Mouse (Mus musculus) left cerebral cortex, adult 2 months (tissue): ENCODE data around the gene Ank3. TPM values are rescaled to one million over a fixed set of nuclear protein-coding genes. Genes with fewer than 3 reads are reported as not detected.

Experiments
- DNase-seq, 2 experiments: peaks; one replicate each; pipeline ENCODE4 v3.0.0; 2021 to 2022; ENCODE audit warnings: low spot score in 2 of 2, mixed read lengths in 1 of 2; ENCODE audit errors: extremely low spot score in 1 of 2
- H3K27ac ChIP-seq: fragments of 200-600 bp; 2 replicates; pipeline ENCODE4 v1.8.1; 2022
- H3K4me3 ChIP-seq: fragments of 200-600 bp; 2 replicates; pipeline ENCODE4 v1.8.1; 2022
- CTCF ChIP-seq: fragments of 200-600 bp; IDR thresholded peaks from 2 replicates; pipeline ENCODE4 v1.8.1; 2022; ENCODE audit warnings: antibody characterized with exemption, mild to moderate bottlenecking, moderate library complexity
- intact Hi-C: fragments of 180-260 bp; cut with DNase I; formaldehyde crosslinking; loops from one replicate; pipeline ENCODE4 v1.15.1; 2025
- total RNA-seq, 2 experiments: library from RNA; stranded (reverse); gene quantifications; 2 replicates each; pipeline ENCODE4 v1.2.3; 2021

Ank3 gene
- total RNA-seq, 2 experiments from 2014 or later, result 520 to 555 TPM

DNA sequence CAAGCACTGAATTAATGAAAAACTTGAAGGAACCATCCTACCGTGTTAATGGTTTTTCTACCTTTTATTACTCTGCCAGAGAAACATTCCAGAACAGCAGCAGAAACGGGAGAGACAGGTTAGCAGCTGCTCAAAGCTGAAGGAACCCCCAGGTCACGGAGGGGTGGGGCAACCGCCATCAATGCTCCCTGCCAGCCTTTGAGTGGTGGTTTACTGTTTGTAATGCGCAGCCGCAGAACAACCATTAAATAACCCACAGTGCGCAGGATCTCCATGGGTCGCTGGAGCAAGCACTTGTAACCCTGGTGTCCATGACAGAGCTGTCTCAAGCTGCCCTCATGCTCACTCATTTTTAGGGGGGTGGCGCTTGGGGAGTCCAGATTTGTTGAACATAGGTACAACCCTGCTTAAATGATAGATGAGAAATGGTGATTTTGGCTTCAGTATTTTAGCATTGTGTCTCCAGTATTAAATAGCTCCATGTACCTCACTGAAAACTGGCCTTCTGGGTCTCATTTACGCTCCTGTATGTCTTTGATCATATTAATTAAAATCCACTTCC lies 133.7 kb downstream of the Ank3 start:
- intact Hi-C loops, result loop anchor here (5.0 kb wide), 1 partner anchor 100 kb away; no protein-coding TSS in a partner anchor
- Histone ChIP-seq H3K27ac (no peak overlapping the region), H3K4me3 (no peak overlapping the region)
- DNase-seq, result no peak
- TF ChIP-seq CTCF, result no peak

DNA sequence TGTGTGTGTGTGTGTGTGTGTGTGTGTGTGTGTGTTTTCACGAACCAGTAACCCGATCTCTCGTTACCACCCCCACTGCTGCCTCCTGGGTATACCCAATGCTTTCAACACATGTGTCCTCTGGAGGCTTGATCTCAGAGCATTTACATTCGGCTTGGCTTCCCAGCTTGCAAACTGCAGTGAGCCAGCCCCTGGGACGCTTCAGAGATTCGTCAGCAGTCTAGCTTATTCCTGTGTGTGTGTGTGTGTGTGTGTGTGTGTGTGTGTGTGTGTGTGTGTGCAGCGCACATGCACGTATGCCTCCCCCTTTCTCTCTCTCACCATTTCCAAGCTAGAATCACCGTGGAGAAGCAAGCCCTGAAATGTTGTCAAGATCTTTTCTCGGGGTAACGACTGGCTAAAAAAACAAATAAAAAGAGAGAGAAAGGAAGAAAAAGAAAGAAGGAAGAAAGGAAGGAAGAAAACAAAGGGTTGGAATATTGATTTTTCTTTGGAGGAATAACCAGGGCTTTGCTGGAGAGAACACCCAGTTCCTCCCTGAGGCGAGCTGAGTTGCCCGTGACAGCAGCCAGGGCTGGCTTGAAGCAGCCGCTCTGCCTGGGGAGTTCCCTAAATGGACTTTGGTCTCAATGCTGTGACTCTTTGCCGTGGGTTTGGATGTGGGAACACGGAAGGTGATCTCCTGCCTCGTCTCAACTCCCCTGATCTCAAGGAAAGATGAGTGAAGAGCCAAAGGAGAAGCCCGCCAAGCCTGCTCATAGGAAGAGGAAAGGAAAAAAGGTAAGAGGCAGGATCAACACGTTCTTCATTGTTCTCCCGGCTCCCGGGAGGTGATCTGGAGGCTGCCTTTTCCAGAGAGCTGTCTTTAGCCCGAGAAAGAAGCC lies 135.2 kb downstream of the Ank3 start:
- Histone ChIP-seq H3K27ac (peak overlapping the region; percentile 87), H3K4me3 (peak overlapping the region; percentile 49)
- DNase-seq, result peak; percentile 56 to 66
- no peak for TF ChIP-seq CTCF
- intact Hi-C loops, result loop anchor here (2.0 to 5.0 kb wide), 4 partner anchors 37 to 121 kb away; no protein-coding TSS in a partner anchor

DNA sequence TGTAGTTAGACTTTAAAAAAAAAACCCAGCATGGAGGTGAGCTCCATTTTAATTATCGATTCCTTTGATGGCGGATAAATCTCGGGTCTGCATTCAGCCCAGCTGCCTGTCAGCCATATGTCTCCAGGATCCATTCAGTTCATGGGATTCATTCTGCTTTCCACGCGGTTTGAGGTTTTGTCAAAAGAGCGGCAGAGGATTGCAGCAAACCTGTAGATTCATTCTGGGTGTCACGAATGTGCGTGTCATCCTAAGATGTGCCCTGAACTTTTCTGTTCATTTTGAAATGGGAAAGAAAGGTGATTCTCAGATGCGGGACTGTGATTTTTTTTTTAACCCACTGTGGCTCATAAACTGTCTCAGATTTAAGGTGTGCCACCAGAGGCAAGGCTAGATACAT lies 136.1 kb downstream of the Ank3 start:
- no peak for DNase-seq
- peak overlapping the region; percentile 87 for H3K27ac ChIP-seq
- no peak for TF ChIP-seq CTCF
- intact Hi-C loops, result loop anchor here (2.0 to 5.0 kb wide), 4 partner anchors 36 to 120 kb away; no protein-coding TSS in a partner anchor
- H3K4me3 ChIP-seq, result peak overlapping the region; percentile 49

DNA sequence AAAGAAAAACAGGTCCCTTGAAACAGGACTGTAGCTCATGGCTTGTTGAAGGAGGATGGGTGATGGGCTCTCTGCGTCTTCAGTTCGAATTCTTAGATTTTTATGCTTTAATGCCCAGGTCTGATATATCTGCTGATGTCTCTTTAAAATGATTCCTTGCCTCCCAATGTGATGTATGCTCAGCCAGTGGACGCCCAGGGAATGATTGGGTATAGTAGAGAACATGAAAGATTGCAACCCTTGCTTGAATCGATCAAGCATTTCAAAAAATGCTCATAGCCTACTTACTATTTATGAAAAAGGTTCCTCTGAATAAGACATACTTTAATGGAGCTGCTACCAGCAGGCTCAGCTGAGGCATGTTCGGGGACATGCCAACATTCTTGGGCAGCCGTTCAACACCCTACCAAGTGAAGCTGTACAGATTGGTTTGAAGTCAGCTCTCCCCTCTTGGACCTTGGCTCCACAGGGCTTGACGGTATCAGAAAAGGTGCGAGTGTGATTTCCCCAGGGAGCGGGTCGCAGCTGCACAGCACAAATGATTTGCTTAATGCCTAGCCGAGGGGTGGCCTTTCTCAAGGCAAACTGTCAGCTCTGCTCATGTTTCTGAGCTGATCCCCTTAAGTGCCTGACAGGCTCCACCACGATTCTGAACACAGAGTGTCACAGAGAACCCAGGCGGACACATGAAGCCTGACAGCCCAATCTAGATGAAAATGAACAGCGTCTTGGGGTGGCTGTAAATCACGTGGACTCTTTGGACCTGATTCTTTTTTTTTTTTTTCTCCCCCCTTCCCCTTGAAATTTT lies 136.8 kb downstream of the Ank3 start:
- DNase-seq, result peak; percentile 29 to 32
- no peak; the same call in 1 of the 2 replicates for TF ChIP-seq CTCF
- intact Hi-C loops, result loop anchor here (2.0 kb wide), 3 partner anchors 35 to 119 kb away; no protein-coding TSS in a partner anchor
- peak overlapping the region; percentile 87 for H3K27ac ChIP-seq
- peak overlapping the region; percentile 49 for H3K4me3 ChIP-seq

DNA sequence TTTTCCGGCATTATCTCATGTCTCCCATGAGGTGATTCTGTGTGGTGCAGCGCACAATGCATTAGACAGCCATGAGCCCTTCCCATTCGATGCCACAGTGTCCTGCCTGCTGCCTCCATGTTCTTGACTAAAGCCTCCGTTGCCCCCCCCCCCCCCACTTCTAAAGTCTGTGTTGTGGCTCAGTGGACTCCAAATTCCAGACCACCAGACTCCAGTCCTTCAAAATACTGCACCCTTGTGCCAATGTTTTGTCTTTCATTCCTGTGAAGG lies 137.3 kb downstream of the Ank3 start:
- Histone ChIP-seq H3K4me3 (peak overlapping the region; percentile 49), H3K27ac (peak overlapping the region; percentile 87)
- no peak for DNase-seq
- intact Hi-C loops, result loop anchor here (2.0 kb wide), 3 partner anchors 35 to 119 kb away; no protein-coding TSS in a partner anchor
- no peak for TF ChIP-seq CTCF

DNA sequence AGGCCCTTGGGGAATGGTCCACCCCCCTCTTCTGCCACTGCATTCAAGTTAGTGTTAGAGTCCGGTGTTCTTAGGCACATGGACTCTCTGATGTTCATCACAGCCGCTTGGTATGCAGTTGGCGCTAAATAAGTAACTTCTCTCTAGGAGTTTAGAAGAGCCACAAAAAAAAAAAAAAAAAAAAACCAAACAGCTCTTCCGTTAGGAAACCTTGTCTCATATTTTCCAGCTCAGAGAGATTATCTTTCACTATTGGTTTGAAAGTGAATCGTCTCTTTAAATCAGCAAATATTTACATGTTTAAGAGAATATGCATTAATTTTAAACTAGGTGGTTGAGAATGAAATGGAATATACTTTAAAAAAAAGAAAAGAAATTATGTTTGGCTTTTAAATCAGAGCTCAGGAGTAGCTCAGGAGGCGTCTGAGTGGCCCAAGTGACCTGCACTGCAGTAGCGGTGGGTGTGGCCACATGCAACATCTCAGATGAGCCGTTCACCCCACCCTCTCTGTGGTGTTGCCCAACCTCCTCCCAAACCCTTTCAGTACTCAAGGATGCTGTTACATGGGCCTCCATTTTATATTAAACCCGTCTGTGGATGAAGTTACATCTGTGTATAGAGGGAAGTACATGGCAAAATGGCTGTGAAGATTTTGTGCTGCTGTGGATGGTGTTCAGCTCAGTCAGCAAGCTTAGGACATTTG lies 138.0 kb downstream of the Ank3 start:
- intact Hi-C loops, result no loop called here
- H3K4me3 ChIP-seq, result peak overlapping the region; percentile 49
- DNase-seq, result no peak
- TF ChIP-seq CTCF, result no peak
- H3K27ac ChIP-seq, result no peak overlapping the region

DNA sequence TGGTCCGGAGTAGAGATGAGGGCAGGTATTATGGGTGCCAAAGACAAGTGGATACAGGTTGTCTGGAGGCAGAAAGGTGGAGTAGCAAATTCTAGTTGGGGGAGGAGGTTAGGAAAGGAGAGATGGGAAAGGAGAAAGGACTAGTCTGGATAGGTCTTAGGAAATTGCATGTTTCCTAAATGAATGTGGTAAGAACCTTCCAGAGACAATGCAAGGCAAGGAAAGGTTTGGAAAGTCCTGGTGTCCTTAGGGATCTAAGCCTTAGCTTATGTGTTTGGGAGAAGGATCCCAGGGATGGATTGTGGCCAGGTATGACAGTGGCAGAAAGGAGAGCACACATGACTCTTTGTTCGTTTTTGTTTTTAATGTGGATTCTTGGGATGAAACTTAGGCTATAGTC lies 139.7 kb downstream of the Ank3 start:
- no peak for DNase-seq
- TF ChIP-seq CTCF, result no peak
- no peak overlapping the region for H3K27ac ChIP-seq
- no peak overlapping the region for H3K4me3 ChIP-seq
- intact Hi-C loops, result no loop called here

DNA sequence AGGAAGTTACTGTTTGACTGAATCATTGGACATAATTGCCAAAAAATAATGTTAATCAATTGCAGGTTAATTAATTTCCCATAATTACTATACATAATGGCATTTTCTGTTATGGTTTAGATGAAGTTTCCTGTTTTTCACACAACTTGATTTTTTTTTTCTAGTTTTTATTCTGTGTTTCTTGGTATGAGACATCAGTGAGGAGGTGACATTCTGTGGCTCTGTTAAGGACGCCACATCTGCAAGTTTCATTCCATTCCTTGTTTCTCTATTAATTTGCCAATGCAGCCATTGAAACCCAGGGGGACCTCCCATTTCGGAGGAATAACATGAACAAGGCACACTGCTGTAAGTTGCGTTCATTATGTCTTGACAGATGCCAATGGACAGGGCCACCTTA lies 143.9 kb downstream of the Ank3 start:
- Histone ChIP-seq H3K4me3 (no peak overlapping the region), H3K27ac (no peak overlapping the region)
- intact Hi-C loops, result no loop called here
- TF ChIP-seq CTCF, result no peak
- DNase-seq, result no peak

DNA sequence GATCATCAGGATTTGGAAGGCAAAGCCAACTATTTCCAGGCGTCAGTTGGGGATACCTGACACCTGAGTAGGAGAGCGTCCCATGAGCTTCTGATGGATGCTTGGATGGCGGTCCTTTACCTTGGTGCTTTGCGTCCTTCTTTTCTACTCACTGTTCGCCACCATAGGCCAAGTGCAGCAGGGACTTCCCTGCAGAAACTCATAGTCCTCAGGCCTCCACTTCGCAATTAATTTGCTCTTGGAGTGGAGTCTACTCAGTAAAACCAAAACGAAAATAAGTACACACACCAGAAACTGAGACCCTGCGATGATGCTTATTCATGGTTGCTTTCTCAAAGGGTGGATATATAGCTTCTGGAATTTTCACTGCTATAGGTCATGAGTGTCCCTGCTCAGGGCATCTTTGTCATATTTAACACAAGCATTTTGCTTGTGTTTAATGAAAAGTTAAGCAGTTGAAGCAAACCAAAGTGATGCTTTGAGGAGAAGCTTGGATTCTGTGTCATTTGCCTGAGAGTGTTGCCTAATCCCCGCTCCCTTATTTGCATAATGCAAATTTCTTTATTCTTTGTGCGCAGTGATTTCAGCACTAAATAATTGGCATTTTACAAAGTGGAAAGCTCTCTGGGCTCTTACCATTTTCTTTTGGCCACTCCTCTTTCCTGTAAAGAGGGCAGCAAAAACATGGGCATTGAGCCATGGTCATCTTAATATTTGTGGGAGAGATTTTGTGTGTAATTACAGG lies 145.5 kb downstream of the Ank3 start:
- DNase-seq, result no peak
- TF ChIP-seq CTCF, result no peak
- H3K4me3 ChIP-seq, result no peak overlapping the region
- intact Hi-C loops, result no loop called here
- H3K27ac ChIP-seq, result no peak overlapping the region

DNA sequence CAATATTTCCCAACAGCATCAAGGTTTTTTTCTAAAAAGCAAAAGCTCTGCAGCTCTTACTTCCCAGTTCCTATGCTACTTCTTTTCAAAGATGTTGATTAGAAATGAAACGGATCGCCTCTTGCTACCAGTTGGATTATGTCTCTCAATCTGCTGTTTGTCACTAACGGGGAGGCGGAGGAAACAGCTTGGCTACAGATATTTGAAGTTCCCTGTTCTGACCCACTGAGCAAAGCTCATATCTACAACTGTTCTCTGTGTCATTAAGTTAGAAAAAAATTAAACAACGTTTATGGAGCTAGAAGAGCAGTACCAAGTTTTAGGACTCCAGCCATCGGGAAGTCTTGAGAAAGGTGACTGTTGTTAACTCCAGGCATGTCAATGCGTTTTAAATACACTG lies 146.1 kb downstream of the Ank3 start:
- no peak for DNase-seq
- intact Hi-C loops, result no loop called here
- no peak for TF ChIP-seq CTCF
- no peak overlapping the region for H3K27ac ChIP-seq
- no peak overlapping the region for H3K4me3 ChIP-seq

DNA sequence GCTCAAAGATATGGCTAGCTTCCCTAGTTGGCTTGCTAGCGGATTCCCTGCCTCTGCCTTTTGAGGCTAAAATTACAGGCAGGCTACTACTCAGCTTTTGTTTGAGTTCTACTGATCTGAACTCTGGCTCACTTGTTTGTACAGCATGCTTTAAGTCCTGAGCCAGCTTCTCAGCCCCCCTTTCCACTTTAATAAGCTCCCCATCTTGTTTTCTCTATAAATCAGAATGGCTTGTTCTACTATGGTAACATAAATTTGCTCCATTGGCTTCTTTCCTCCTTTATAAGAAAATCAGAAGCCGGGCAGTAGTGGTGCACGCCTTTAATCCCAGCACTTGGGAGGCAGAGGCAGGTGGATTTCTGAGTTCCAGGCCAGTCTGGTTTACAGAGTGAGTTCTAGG lies 147.4 kb downstream of the Ank3 start:
- TF ChIP-seq CTCF, result no peak
- Histone ChIP-seq H3K27ac (no peak overlapping the region), H3K4me3 (no peak overlapping the region)
- intact Hi-C loops, result no loop called here
- DNase-seq, result no peak
